Mouse (Mus musculus) layer of hippocampus, postnatal 25 days (tissue): ENCODE results near the gene Selenoo. TPM values are rescaled to one million over a fixed set of nuclear protein-coding genes. Genes with fewer than 3 reads are reported as not detected.

ENCODE experiments used
- DNase-seq, 2 experiments: peaks; one replicate each; pipeline ENCODE4 v3.0.0; 2022; ENCODE audit warnings: mixed read lengths in 2 of 2, low spot score in 1 of 2; ENCODE audit errors: extremely low spot score in 1 of 2
- total RNA-seq, 2 experiments: library from RNA; stranded (reverse); gene quantifications; 2 replicates each; pipeline ENCODE4 v1.2.3; 2021

The Selenoo gene
- total RNA-seq, result 10 to 100 TPM; 19.7 to 22.5 TPM

DNA sequence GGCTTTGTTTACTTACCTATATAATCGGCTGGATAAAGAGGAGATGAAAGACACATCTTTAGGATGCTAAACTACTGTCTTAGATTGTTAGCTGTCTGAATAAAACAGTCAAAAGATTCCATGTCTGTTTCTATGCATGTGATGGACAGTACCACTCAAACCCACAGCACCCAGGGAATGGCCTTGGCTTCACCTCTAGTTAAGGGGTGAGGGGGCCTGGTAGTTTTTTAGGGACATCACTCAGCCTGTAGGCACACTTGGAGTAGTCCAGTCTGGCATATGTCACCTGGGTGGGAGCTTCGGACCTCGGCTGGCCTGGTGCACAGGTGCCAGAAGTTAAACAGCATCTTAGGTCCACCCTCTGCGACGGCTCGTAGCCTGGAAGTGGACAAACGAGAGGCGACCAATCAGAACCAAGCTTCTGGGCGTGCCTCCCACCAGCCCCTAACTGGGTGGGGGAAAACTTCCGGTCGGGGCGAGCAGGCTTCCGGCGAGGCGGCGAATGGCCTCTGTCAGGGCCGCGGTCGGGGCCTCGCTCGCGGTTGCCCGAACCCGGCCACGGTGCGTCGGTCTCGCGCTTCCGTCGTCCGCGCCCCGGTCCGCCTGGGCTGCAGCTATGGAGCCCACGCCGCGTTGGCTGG lies at the start of gene Selenoo:
TSS of gene Selenoo (plus strand) at position 478 of the 641 bp plus-strand sequence.
- peak; percentile 79 to 81 for DNase-seq

DNA sequence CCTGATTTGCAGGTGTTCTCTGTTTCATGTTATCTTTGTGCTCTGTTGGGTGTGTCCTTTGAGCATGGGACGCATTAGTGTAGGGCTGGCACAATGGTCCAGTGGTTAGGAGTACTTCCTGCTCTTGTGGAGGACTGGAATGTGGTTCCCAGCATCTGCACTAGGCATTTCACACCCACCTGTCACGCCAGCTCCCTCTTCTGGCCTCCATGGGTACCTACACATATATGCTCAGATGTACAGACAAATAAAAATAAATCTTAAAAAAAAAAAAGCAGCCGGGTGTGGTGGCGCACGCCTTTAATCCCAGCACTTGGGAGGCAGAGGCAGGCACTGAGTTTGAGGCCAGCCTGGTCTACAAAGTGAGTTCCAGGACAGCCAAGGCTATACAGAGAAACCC lies 44.5 kb upstream of the Selenoo start:
- no peak for DNase-seq

DNA sequence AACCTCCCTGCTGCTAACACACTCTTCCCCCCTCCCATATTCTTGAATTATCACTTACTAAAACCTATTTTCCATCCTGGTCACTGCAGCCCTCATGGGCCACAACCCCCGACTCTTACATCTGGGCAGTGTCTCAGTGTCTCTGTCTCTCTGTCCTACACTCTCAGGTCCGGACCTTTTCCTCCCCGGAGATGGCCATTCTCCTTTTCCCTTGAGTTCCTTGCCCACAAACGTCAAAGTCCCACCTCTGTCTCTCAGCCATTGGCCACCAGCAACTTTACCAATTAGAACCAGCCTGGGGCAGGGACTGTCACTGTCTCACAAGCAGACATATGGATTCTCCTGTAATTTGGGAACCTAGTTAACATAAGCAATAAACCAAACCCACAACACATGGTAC lies 42.5 kb upstream of the Selenoo start:
- no peak for DNase-seq

DNA sequence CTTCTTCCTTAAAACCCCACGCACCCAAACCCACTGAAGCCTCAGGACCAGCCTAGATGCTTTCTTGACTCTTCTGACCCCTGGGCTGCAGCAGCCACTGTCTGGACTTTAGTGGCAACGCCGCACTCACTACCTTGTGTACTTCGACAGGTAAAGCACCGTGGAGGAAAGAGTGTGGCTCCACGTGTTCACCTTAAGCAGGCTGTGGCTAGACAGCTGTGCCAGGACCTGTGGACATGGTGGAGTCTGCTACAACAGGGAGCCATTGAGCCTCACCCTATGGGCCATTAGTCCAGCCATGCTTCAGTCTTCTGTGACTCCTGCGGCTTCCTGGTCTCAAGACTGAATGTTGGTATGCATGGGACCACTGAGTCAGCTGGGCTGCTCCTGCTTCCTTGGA lies 34.2 kb upstream of the Selenoo start:
- no peak for DNase-seq

GRCm38 (mm10) chr15:89058736-89059135 lies 30.1 kb upstream of the Selenoo start:
- no peak for DNase-seq

DNA sequence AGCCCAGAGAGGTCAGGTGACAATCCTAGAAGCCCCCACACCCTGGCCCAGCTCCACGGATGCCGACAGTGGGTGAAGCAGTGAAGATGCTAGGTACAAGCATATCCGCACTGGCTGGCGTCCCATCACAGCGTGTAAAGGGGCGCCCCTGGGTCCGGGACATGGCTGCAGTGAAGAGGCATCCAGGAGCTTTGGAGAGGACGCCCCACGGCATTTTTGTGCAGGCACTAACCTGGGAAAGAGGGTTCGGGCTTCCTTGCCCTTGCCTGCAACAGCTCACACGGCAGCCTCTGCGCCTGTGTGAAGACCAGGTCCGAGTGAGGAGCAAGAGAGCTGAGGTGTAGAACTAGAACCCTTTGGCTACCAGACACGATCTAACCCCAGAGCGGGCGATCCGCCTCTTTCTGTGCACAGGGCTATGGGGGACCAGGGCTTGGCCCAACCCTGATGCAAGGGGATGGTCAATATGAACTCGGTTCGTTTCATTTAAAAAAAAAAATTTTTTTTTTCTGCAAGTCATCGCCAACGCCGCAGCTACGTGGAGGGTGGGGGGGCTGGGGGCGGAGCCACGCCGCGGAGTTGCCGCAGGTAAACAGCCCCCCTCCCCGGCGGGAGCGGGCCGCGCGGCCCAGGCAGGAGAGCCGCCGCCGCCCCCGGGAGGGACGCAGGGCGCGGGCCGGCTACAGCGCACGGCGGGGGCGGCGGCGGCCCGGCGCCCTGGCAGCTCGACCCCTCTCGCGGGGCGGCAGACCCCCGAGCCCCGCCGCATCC lies 29.5 kb upstream of the Selenoo start, which contains the start of gene Panx2:
TSS of gene Panx2 (plus strand) at position 574 of the 771 bp plus-strand sequence.
- no peak for DNase-seq

DNA sequence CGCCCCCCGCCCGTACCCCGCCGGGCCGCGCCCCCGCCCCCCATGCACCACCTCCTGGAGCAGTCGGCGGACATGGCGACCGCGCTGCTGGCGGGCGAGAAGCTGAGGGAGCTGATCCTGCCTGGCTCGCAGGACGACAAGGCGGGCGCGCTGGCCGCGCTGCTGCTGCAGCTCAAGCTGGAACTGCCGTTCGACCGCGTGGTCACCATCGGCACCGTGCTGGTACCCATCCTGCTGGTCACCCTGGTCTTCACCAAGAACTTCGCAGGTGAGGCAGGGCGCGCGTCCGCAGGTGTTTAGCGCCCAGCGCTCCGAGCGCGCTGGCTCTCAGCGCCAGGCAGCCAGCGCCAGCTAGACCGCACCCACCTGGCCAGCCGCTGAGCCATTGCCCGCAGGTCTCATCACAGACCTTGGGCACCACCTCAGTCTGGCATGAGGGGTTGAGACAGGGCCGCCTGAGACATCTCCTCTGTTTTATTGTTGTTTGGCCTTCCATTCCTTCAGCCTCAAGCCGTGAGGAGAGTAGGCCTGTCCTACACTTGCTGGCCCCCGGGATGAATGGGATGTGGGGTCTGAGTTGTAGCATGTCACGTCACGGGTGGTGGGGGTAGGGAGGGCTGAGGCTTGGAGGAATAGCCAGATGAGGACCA lies 28.7 kb upstream of the Selenoo start:
- no peak for DNase-seq

GRCm38 (mm10) chr15:89060811-89061460 lies 27.9 kb upstream of the Selenoo start:
- DNase-seq, result no peak

GRCm38 (mm10) chr15:89061761-89062517 lies 26.9 kb upstream of the Selenoo start:
- DNase-seq, result peak in 1 of 2 experiments; percentile 8

GRCm38 (mm10) chr15:89062518-89062910 lies 26.4 kb upstream of the Selenoo start:
- DNase-seq, result peak in 1 of 2 experiments; percentile 9

- no peak for DNase-seq
Observed at GRCm38 (mm10) chr15:89063001-89063400, 25.9 kb upstream of the Selenoo start.

GRCm38 (mm10) chr15:89063536-89063935 lies 25.3 kb upstream of the Selenoo start:
- peak; percentile 47 to 59 for DNase-seq

GRCm38 (mm10) chr15:89064891-89065290 lies 24.0 kb upstream of the Selenoo start:
- peak in 1 of 2 experiments; percentile 5 for DNase-seq

- DNase-seq, result no peak
Observed at GRCm38 (mm10) chr15:89067609-89068008, 21.3 kb upstream of the Selenoo start.

GRCm38 (mm10) chr15:89068226-89068625 lies 20.7 kb upstream of the Selenoo start:
- no peak for DNase-seq

GRCm38 (mm10) chr15:89069336-89069840 lies 19.5 kb upstream of the Selenoo start:
- no peak for DNase-seq

DNA sequence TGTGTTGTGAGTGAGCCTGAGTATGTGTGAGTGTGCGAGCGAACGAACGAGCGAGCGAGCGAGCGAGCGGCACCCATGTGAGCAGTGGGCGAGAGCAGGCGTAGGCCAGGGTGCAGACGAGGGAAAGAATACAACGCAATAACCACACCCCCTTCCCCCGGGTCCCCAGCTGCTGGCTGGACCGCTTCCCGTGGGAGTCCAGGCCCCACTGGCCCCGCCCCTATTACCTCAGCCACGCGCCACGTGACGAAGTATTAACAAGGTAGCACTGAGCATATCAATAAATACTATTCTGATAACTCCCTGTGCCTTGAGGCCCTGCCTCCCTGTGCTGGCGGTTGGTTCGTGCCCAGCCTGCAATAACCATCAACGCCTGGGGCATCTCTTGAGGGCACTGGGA lies 18.3 kb upstream of the Selenoo start:
- no peak for DNase-seq

DNA sequence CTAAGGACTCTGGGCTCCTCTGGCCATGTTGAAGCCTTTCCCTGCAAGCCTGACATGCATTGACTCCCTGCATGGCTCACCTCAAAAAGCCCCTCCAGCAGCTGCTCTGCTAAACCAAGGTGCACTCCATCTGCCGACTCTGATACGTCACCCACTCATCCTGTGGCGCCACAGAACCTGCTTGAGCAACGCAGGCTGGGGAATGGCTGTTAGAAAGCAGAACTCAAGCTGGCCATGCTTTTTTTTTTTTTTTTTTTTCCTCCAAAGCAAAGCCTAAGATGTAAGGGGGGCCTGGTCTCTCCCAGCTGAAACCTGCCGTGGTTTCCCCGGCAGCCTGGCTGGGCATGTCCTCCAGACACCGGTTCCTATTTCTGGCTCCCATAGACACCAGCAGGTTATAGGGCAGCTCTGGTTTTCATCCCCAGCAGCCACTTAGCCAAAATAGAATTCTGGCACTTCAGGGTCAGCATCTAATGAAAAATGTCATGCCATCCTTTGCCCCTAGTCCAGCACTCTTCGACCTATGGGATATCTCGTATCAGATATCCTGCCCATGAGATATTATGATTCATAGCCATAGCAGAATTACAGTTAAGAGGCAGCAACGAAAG lies 14.8 kb upstream of the Selenoo start:
- no peak for DNase-seq
